8 mouse cellular contexts compared by ENCODE assay signal in genomic region chr10:119803633-119804422, GRCm38 (mm10).
DNase-seq lines count a peak whose midpoint lies in the region; ATAC-seq lines count a peak whose summit lies in the region.

No protein-coding gene starts in this region.

- WGBS in hindbrain, embryonic 14.5 days: 58% methylated on average over 13 of the region's 13 CpGs

- intact Hi-C loops in left cerebral cortex, postnatal 14 days (cut with DNase I): loop anchor here (5.0 to 10.0 kb wide), 3 partner anchors 261 to 398 kb away; partner anchors contain the start of genes Irak3 and Tmbim4

- ATAC-seq in cerebellum, adult (ENCODE audit: insufficient number of reproducible peaks, low FRiP score, low TSS enrichment): peak; percentile 29; the same call in 1 of the 2 replicates
- ATAC-seq in hindbrain, embryonic 14.5 days (ENCODE audit: low FRiP score): peak; percentile 59; the same call in 1 of the 2 replicates

- no peaks in the 10 kb centered on the region for H3K27me3 ChIP-seq in hindbrain, embryonic 14.5 days (ENCODE audit: control insufficient read depth, insufficient read depth, low read length)

- no peak overlapping the region for H3K4me2 ChIP-seq in hindbrain, embryonic 14.5 days (replicated peaks)

- no peaks in the 10 kb centered on the region for H3K9me3 ChIP-seq in hindbrain, embryonic 14.5 days (ENCODE audit: control insufficient read depth, low read length)

- no peak overlapping the region for H3K9ac ChIP-seq in hindbrain, embryonic 14.5 days

- peaks cover 16% of the 10 kb centered on the region; the same call in 1 of the 2 replicates for H3K4me1 ChIP-seq in hindbrain, embryonic 14.5 days (replicated peaks; ENCODE audit: control insufficient read depth, insufficient read depth, low read length)

- H3K4me3 ChIP-seq in hindbrain, embryonic 14.5 days (replicated peaks; ENCODE audit: low read length): no peak overlapping the region

- H3K27ac ChIP-seq in hindbrain, embryonic 14.5 days: no peak overlapping the region

- no peak for DNase-seq in cerebellum, adult 11-12 months
- peak; percentile 95 for DNase-seq in ES-CJ7 (ENCODE audit: low read depth, low spot score)
- peak; percentile 84 for DNase-seq in embryo, embryonic 11 days
- peak; percentile 94 for DNase-seq in hindbrain, embryonic 14.5 days (ENCODE audit: low spot score)
- DNase-seq in left cerebral cortex, postnatal 14 days (ENCODE audit: low spot score in 2 of 2): peak; percentile 79 to 91
- DNase-seq in naive thymus-derived CD4-positive, alpha-beta T cell, adult 2 months (ENCODE audit: low read depth): peak; percentile 33
- DNase-seq in ovary, postnatal 10 days (ENCODE audit: low spot score): no peak

- no peaks in the 10 kb centered on the region for H3K36me3 ChIP-seq in hindbrain, embryonic 14.5 days (replicated peaks; ENCODE audit: control insufficient read depth, insufficient read depth)

Comparison
In these comparisons a context has a peak if more than half of its experiments do, and no peak if none do; other contexts are left out.
1. DNase-seq: peak in ES-CJ7 (single experiment), embryo, embryonic 11 days (single experiment), hindbrain, embryonic 14.5 days (single experiment), left cerebral cortex, postnatal 14 days (2 of 2) and naive thymus-derived CD4-positive, alpha-beta T cell, adult 2 months (single experiment); none in cerebellum, adult 11-12 months (single experiment) and ovary, postnatal 10 days (single experiment).